Mouse (Mus musculus): ENCODE results near the gene Ubl4a. TPM values are rescaled to one million over a fixed set of nuclear protein-coding genes. Genes with fewer than 3 reads are reported as not detected.

The Ubl4a gene
- total RNA-seq (2023), result 10 to 100 TPM; 24.7 to 31.6 TPM

DNA sequence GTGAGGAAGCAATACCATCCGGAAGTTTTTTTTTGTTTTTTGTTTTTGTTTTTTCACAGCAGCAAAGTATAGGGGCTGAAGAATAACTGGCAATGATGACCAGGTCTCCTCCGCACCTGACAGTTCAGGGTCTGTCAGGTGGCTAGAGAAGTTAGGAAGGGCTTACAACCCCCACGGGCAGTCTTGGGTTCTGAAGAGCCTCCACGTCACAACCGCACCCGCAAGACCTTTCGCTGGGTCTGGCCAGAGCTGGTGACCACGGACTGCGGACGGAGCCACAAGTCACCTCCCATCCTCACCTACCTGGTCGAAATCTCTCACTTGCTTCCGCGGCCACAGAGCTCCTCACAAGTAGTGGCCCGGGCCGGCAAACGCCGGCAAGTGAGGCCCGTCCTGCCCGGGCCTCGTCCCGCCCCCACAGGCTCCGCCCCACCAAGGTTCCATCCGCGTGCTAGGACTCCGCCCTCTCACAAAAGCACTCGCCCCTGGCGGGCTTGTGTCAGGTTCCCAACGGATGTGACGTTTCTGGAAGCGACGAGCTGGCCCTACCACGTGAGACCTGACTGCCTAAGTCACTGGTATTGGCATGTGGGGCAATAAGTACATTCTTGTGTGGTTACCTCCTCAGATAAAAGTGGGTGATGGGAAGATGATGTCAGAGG is at the start of gene Ubl4a, which contains the start of gene Slc10a3:
Gene Ubl4a, minus strand, starts transcription at position 331 of the 662 bp plus-strand sequence.
Gene Slc10a3, minus strand, starts transcription at position 462 of the 662 bp plus-strand sequence.

DNA sequence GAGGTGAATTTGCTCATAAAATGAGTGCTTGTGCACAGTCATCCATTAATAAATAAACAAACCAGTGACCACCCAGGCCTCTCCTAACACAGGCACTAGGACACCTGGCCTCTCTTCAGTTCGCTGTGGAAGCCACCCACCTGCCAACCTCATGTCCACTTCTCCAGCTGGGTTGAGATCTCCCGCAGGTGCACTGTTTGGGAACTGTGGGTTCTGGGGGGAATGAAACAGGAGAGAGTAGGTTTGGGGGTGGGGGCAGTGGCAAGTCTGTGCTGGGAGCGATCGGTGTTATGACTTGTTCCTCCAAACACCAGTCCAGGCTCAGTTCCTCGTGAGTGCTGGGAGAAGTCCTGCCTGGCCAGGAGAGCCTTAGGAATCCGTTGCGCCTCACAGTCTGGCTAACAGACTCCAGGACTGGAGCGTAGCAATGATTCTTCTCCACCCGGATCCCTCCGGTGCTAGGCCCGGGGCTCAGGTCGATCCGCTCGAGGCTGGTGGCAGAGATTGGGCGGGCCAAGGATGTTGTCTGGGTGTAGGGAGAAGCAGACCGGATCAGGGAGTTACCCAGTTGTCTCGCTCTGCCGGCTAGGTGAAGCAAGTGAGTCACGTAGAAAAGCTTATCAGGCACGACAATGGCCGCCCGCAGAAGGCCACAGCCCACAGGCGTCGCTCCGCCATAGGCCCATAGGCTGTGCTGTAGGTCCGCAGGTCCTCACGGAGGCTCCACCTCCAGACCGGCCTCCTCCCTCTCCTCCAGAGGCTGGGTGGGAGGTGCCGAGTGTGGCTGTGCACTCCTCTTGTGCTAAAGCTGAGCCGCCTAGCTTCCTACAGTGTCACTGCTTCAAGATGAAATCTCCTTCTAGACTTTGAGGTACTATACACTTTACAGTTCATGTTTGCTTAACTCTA is 19.8 kb upstream of the Ubl4a start, which contains the start of the genes Fam3a and Ikbkg:
Gene Fam3a, minus strand, starts transcription at position 738 of the 909 bp plus-strand sequence.
Gene Ikbkg, plus strand, starts transcription at position 756 of the 909 bp plus-strand sequence.

DNA sequence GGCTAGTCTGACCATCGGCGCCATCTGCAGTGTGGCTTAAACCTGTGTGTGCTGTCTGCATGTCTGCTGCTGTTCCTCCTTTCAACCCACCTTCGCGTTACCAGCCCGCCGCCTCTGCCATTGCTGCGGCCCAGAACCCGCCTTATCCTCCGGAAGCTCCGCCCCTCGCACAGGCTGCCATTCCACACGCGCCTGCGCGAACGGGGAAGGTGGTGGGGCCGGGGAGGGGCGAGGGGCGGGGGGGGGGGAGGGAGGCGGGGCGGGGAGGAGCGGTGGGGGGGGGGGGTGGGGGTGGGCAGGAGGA is 19.6 kb downstream of the Ubl4a start, which contains the start of gene Lage3:
Gene Lage3, minus strand, starts transcription at position 152 of the 304 bp plus-strand sequence.

DNA sequence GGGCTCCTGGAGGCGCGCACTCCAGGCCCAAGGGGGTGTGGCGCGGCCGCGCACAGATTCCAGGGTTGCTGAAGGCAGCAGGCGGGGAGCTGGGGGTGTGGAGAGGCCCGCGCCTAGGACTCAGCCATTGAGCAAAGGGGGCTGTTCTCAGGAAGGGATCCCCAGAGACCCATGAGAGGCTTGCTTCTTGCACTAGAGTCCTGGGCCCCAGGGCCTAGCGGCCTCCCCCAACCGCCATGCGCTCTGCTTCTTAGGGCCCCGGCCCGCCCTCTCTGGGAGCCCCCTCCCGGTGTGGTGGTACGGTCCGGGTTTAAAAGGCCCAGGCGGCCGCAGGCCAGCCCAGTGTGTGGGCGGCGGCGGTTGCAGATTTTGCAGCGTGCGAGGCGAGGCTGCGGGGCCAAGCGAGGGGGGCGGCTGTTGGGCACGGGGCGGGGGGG is 44.3 kb downstream of the Ubl4a start, which contains the start of gene Plxna3:
Gene Plxna3, plus strand, starts transcription at position 342 of the 437 bp plus-strand sequence.

Other genes starting within 250 kb of the Ubl4a start
- not detected for gene Opn1mw, start 245.8 kb downstream of the Ubl4a start, total RNA-seq (2023)
- 10 to 100 TPM; 22.9 to 29.2 TPM for gene Mecp2, start 237.9 kb downstream of the Ubl4a start, total RNA-seq (2023)
- gene Tex28, start 205.4 kb downstream of the Ubl4a start, total RNA-seq (2023), result not detected
- under 1 TPM in 1 of 2 experiments, not detected in 1; 0.13 TPM for gene Tktl1, start 196.0 kb downstream of the Ubl4a start, total RNA-seq (2023)
- gene Flna, start 123.4 kb downstream of the Ubl4a start, total RNA-seq (2023), result 1,000 to 10,000 TPM; 1,510 to 1,605 TPM
- 10 to 100 TPM; 54.5 to 65.1 TPM for gene Emd, start 118.5 kb downstream of the Ubl4a start, total RNA-seq (2023)
- gene Rpl10, start 102.4 kb downstream of the Ubl4a start, total RNA-seq (2023), result 100 to 1,000 TPM; 403 to 503 TPM
- 10 to 100 TPM; 41.3 to 46.0 TPM for gene Taz, start 91.3 kb downstream of the Ubl4a start, total RNA-seq (2023)
- gene Dnase1l1, start 90.9 kb downstream of the Ubl4a start, total RNA-seq (2023), result 10 to 100 TPM; 40.6 to 41.7 TPM
- gene Atp6ap1, start 76.1 kb downstream of the Ubl4a start, total RNA-seq (2023), result 100 to 1,000 TPM; 178 to 188 TPM
- gene Gdi1, start 68.2 kb downstream of the Ubl4a start, total RNA-seq (2023), result 100 to 1,000 TPM; 233 to 246 TPM
- 10 to 100 TPM; 37.9 to 43.4 TPM for gene Fam50a, start 60.2 kb downstream of the Ubl4a start, total RNA-seq (2023)
- 1 to 10 TPM in 1 of 2 experiments, under 1 TPM in 1; 0.20 to 1.6 TPM for gene Plxna3, start 44.2 kb downstream of the Ubl4a start, total RNA-seq (2023)
- 10 to 100 TPM; 23.3 to 27.5 TPM for gene Lage3, start 19.6 kb downstream of the Ubl4a start, total RNA-seq (2023)
- 10 to 100 TPM; 14.6 to 16.5 TPM for gene Slc10a3, start 131 bp upstream of the Ubl4a start, total RNA-seq (2023)
- 10 to 100 TPM in 1 of 2 experiments, 1 to 10 TPM in 1; 9.9 to 11.0 TPM for gene Fam3a, start 20.1 kb upstream of the Ubl4a start, total RNA-seq (2023)
- gene Ikbkg, start 20.1 kb upstream of the Ubl4a start, total RNA-seq (2023), result 10 to 100 TPM; 32.5 to 40.3 TPM
- gene G6pdx, start 56.0 kb upstream of the Ubl4a start, total RNA-seq (2023), result 100 to 1,000 TPM; 372 to 428 TPM
- gene Gm6880, start 108.2 kb upstream of the Ubl4a start, total RNA-seq (2023), result not detected
- not detected for gene Olfr1326-ps1, start 201.7 kb upstream of the Ubl4a start, total RNA-seq (2023)
- gene Olfr1325, start 219.5 kb upstream of the Ubl4a start, total RNA-seq (2023), result not detected

Measured in neutrophil, adult 83 days (primary cell).